Mouse (Mus musculus): ENCODE results near the gene Naa80. TPM values are rescaled to one million over a fixed set of nuclear protein-coding genes. Genes with fewer than 3 reads are reported as not detected.
"Not testable (repeated sequence)": the region's sequence is repeated elsewhere in the genome, so short reads cannot be mapped to it uniquely, and the experiment has no call there.

The Naa80 gene
- polyA plus RNA-seq, 1 experiment: 19.5 TPM

GRCm38 (mm10) chr9:107570016-107570415 is 8.7 kb upstream of the Naa80 start:
- WGBS: 66% methylated on average over 13 of the region's 13 CpGs
- Histone ChIP-seq H3K27ac (ENCODE audit: insufficient read depth, low read length) (no peak overlapping the region), H3K4me3 (replicated peaks; ENCODE audit: insufficient read depth, low read depth, low read length) (peak overlapping the region; percentile 47), H3K4me1 (ENCODE audit: control insufficient read depth, insufficient read depth, low read length) (peaks cover 11% of the 10 kb centered on the region), H3K27me3 (ENCODE audit: control insufficient read depth, insufficient read depth, low read length) (no peaks in the 10 kb centered on the region)
- no peak for DNase-seq
- TF ChIP-seq CTCF (IDR thresholded peaks at IDR 0.05; ENCODE audit: borderline replicate concordance, insufficient read depth, low read depth, low read length) (no peak), POLR2A (IDR thresholded peaks at IDR 0.05; ENCODE audit: borderline replicate concordance, insufficient read depth, low read length) (no peak)

GRCm38 (mm10) chr9:107570845-107571244 is 7.8 kb upstream of the Naa80 start:
- Histone ChIP-seq H3K4me1 (ENCODE audit: control insufficient read depth, insufficient read depth, low read length) (peaks cover 16% of the 10 kb centered on the region), H3K27me3 (ENCODE audit: control insufficient read depth, insufficient read depth, low read length) (no peaks in the 10 kb centered on the region), H3K4me3 (replicated peaks; ENCODE audit: insufficient read depth, low read depth, low read length) (no peak overlapping the region), H3K27ac (ENCODE audit: insufficient read depth, low read length) (no peak overlapping the region)
- no peak for DNase-seq
- no peak for TF ChIP-seq POLR2A (IDR thresholded peaks at IDR 0.05; ENCODE audit: borderline replicate concordance, insufficient read depth, low read length)
- no peak for TF ChIP-seq CTCF (IDR thresholded peaks at IDR 0.05; ENCODE audit: borderline replicate concordance, insufficient read depth, low read depth, low read length)
- 87% methylated on average over 21 of the region's 21 CpGs for WGBS

- Histone ChIP-seq H3K27me3 (ENCODE audit: control insufficient read depth, insufficient read depth, low read length) (no peaks in the 10 kb centered on the region), H3K4me1 (ENCODE audit: control insufficient read depth, insufficient read depth, low read length) (peaks cover 20% of the 10 kb centered on the region), H3K4me3 (replicated peaks; ENCODE audit: insufficient read depth, low read depth, low read length) (no peak overlapping the region), H3K27ac (ENCODE audit: insufficient read depth, low read length) (no peak overlapping the region)
- 89% methylated on average over 22 of the region's 22 CpGs for WGBS
- no peak for DNase-seq
- TF ChIP-seq CTCF (IDR thresholded peaks at IDR 0.05; ENCODE audit: borderline replicate concordance, insufficient read depth, low read depth, low read length) (no peak), POLR2A (IDR thresholded peaks at IDR 0.05; ENCODE audit: borderline replicate concordance, insufficient read depth, low read length) (no peak)
Observed at GRCm38 (mm10) chr9:107571534-107572326, 7.0 kb upstream of the Naa80 start.

GRCm38 (mm10) chr9:107572327-107572662 is 6.4 kb upstream of the Naa80 start:
- no peaks in the 10 kb centered on the region for H3K27me3 ChIP-seq (ENCODE audit: control insufficient read depth, insufficient read depth, low read length)
- 72% methylated on average over 2 of the region's 2 CpGs for WGBS
- no peak overlapping the region for H3K4me3 ChIP-seq (replicated peaks; ENCODE audit: insufficient read depth, low read depth, low read length)
- H3K4me1 ChIP-seq (ENCODE audit: control insufficient read depth, insufficient read depth, low read length): peaks cover 22% of the 10 kb centered on the region
- DNase-seq: no peak
- H3K27ac ChIP-seq (ENCODE audit: insufficient read depth, low read length): no peak overlapping the region
- TF ChIP-seq POLR2A (IDR thresholded peaks at IDR 0.05; ENCODE audit: borderline replicate concordance, insufficient read depth, low read length) (no peak), CTCF (IDR thresholded peaks at IDR 0.05; ENCODE audit: borderline replicate concordance, insufficient read depth, low read depth, low read length) (no peak)

- H3K4me1 ChIP-seq (ENCODE audit: control insufficient read depth, insufficient read depth, low read length): peaks cover 25% of the 10 kb centered on the region
- DNase-seq; H3K27ac ChIP-seq (ENCODE audit: insufficient read depth, low read length); H3K4me3 ChIP-seq (replicated peaks; ENCODE audit: insufficient read depth, low read depth, low read length); H3K27me3 ChIP-seq (ENCODE audit: control insufficient read depth, insufficient read depth, low read length): not testable (repeated sequence)
- 82% methylated on average over 6 of the region's 6 CpGs for WGBS
Observed at GRCm38 (mm10) chr9:107573774-107574173, 4.9 kb upstream of the Naa80 start.

GRCm38 (mm10) chr9:107575579-107576356 is 2.9 kb upstream of the Naa80 start:
- Histone ChIP-seq H3K27ac (ENCODE audit: insufficient read depth, low read length) (no peak overlapping the region), H3K27me3 (ENCODE audit: control insufficient read depth, insufficient read depth, low read length) (no peaks in the 10 kb centered on the region), H3K4me1 (ENCODE audit: control insufficient read depth, insufficient read depth, low read length) (peaks cover 29% of the 10 kb centered on the region), H3K4me3 (replicated peaks; ENCODE audit: insufficient read depth, low read depth, low read length) (no peak overlapping the region)
- TF ChIP-seq CTCF (IDR thresholded peaks at IDR 0.05; ENCODE audit: borderline replicate concordance, insufficient read depth, low read depth, low read length) (no peak), POLR2A (IDR thresholded peaks at IDR 0.05; ENCODE audit: borderline replicate concordance, insufficient read depth, low read length) (no peak)
- 46% methylated on average over 14 of the region's 14 CpGs for WGBS
- DNase-seq: peak in 1 of 2 experiments; percentile 56

GRCm38 (mm10) chr9:107576357-107577107 is 2.2 kb upstream of the Naa80 start, which contains the start of gene Hyal1:
TSS of gene Hyal1 (plus strand) at chr9:107576927.
- WGBS: 15% methylated on average over 16 of the region's 16 CpGs
- DNase-seq: peak in 1 of 2 experiments; percentile 58
- TF ChIP-seq POLR2A (IDR thresholded peaks at IDR 0.05; ENCODE audit: borderline replicate concordance, insufficient read depth, low read length) (no peak), CTCF (IDR thresholded peaks at IDR 0.05; ENCODE audit: borderline replicate concordance, insufficient read depth, low read depth, low read length) (no peak)

More at GRCm38 (mm10) chr9:107576357-107577107, 2.2 kb upstream of the Naa80 start, which contains the start of gene Hyal1:
- Histone ChIP-seq H3K4me3 (replicated peaks; ENCODE audit: insufficient read depth, low read depth, low read length) (no peak within 1 kb of the TSS), H3K27ac (ENCODE audit: insufficient read depth, low read length) (no peak within 1 kb of the TSS), H3K4me1 (ENCODE audit: control insufficient read depth, insufficient read depth, low read length) (peaks cover 29% of the 10 kb centered on the region), H3K27me3 (ENCODE audit: control insufficient read depth, insufficient read depth, low read length) (no peaks in the 10 kb centered on the region)
